Mouse (Mus musculus): Measurements from ENCODE around the gene Plekha7. TPM values are rescaled to one million over a fixed set of nuclear protein-coding genes. Genes with fewer than 3 reads are reported as not detected.

Plekha7 gene
- polyA plus RNA-seq, 1 experiment: 29.2 TPM

GRCm38 (mm10) chr7:116128286-116128685 lies 179.9 kb downstream of the Plekha7 start:
- TF ChIP-seq GATA1 (IDR thresholded peaks at IDR 0.05; ENCODE audit: low read length): no peak

- no peak for TF ChIP-seq GATA1 (IDR thresholded peaks at IDR 0.05; ENCODE audit: low read length)
Observed at GRCm38 (mm10) chr7:116127052-116127451, 181.1 kb downstream of the Plekha7 start.

GRCm38 (mm10) chr7:116125671-116126070 lies 182.5 kb downstream of the Plekha7 start:
- no peak for TF ChIP-seq GATA1 (IDR thresholded peaks at IDR 0.05; ENCODE audit: low read length)

GRCm38 (mm10) chr7:116124057-116124456 lies 184.1 kb downstream of the Plekha7 start:
- TF ChIP-seq GATA1 (IDR thresholded peaks at IDR 0.05; ENCODE audit: low read length): no peak

- no peak for TF ChIP-seq GATA1 (IDR thresholded peaks at IDR 0.05; ENCODE audit: low read length)
Observed at GRCm38 (mm10) chr7:116123597-116123985, 184.6 kb downstream of the Plekha7 start.

- TF ChIP-seq GATA1 (IDR thresholded peaks at IDR 0.05; ENCODE audit: low read length): no peak
Observed at GRCm38 (mm10) chr7:116122981-116123596, 185.1 kb downstream of the Plekha7 start.

GRCm38 (mm10) chr7:116121202-116121601 lies 187.0 kb downstream of the Plekha7 start:
- TF ChIP-seq GATA1 (IDR thresholded peaks at IDR 0.05; ENCODE audit: low read length): no peak

GRCm38 (mm10) chr7:116120737-116121136 lies 187.4 kb downstream of the Plekha7 start:
- TF ChIP-seq GATA1 (IDR thresholded peaks at IDR 0.05; ENCODE audit: low read length): no peak

GRCm38 (mm10) chr7:116119306-116119857 lies 188.8 kb downstream of the Plekha7 start:
- TF ChIP-seq GATA1 (IDR thresholded peaks at IDR 0.05; ENCODE audit: low read length): no peak

- no peak for TF ChIP-seq GATA1 (IDR thresholded peaks at IDR 0.05; ENCODE audit: low read length)
Observed at GRCm38 (mm10) chr7:116115991-116116390, 192.2 kb downstream of the Plekha7 start.

GRCm38 (mm10) chr7:116115216-116115930 lies 192.8 kb downstream of the Plekha7 start:
- no peak for TF ChIP-seq GATA1 (IDR thresholded peaks at IDR 0.05; ENCODE audit: low read length)

GRCm38 (mm10) chr7:116111546-116111945 lies 196.6 kb downstream of the Plekha7 start:
- no peak for TF ChIP-seq GATA1 (IDR thresholded peaks at IDR 0.05; ENCODE audit: low read length)

- no peak for TF ChIP-seq GATA1 (IDR thresholded peaks at IDR 0.05; ENCODE audit: low read length)
Observed at GRCm38 (mm10) chr7:116110661-116111060, 197.5 kb downstream of the Plekha7 start.

- TF ChIP-seq GATA1 (IDR thresholded peaks at IDR 0.05; ENCODE audit: low read length): no peak
Observed at GRCm38 (mm10) chr7:116103091-116103490, 205.1 kb downstream of the Plekha7 start.

- no peak for TF ChIP-seq GATA1 (IDR thresholded peaks at IDR 0.05; ENCODE audit: low read length)
Observed at GRCm38 (mm10) chr7:116099952-116100528, 208.1 kb downstream of the Plekha7 start.

GRCm38 (mm10) chr7:116093466-116093850 lies 214.7 kb downstream of the Plekha7 start:
- TF ChIP-seq GATA1 (IDR thresholded peaks at IDR 0.05; ENCODE audit: low read length): no peak
